Mouse (Mus musculus) adrenal gland, postnatal 36 days (tissue): Measurements from ENCODE around the gene Zfp3. TPM values are rescaled to one million over a fixed set of nuclear protein-coding genes. Genes with fewer than 3 reads are reported as not detected.

Source experiments
- DNase-seq, 2 experiments: peaks; one replicate each; pipeline ENCODE4 v3.0.0; 2021; ENCODE audit warnings: mixed read lengths in 1 of 2
- long read RNA-seq, 2 experiments: library from polyadenylated mRNA; stranded (forward); transcript quantifications; one replicate each; pipeline ENCODE4 v2.0.0; 2021; ENCODE audit warnings: borderline sequencing depth in 2 of 2
- total RNA-seq, 2 experiments: library from RNA; stranded (reverse); gene quantifications; 2 replicates each; pipeline ENCODE4 v1.2.3; 2021

Zfp3 gene
- 1 to 10 TPM; 8.4 to 9.4 TPM for total RNA-seq
- long read RNA-seq, experiment 1, transcript Zfp3-201 (2 exons, 2,061 nt): major isoform, 9 of 9 reads
- long read RNA-seq, experiment 1, partial matches to known transcripts: 0 of 9 reads
- long read RNA-seq, experiment 1, other reads (novel, unspliced or antisense): 0 of 9 reads
- long read RNA-seq, experiment 2, transcript Zfp3-201 (2 exons, 2,061 nt): major isoform, 5 of 6 reads
- long read RNA-seq, experiment 2, partial matches to known transcripts: 0 of 6 reads
- long read RNA-seq, experiment 2, other reads (novel, unspliced or antisense): 1 of 6 reads

DNA sequence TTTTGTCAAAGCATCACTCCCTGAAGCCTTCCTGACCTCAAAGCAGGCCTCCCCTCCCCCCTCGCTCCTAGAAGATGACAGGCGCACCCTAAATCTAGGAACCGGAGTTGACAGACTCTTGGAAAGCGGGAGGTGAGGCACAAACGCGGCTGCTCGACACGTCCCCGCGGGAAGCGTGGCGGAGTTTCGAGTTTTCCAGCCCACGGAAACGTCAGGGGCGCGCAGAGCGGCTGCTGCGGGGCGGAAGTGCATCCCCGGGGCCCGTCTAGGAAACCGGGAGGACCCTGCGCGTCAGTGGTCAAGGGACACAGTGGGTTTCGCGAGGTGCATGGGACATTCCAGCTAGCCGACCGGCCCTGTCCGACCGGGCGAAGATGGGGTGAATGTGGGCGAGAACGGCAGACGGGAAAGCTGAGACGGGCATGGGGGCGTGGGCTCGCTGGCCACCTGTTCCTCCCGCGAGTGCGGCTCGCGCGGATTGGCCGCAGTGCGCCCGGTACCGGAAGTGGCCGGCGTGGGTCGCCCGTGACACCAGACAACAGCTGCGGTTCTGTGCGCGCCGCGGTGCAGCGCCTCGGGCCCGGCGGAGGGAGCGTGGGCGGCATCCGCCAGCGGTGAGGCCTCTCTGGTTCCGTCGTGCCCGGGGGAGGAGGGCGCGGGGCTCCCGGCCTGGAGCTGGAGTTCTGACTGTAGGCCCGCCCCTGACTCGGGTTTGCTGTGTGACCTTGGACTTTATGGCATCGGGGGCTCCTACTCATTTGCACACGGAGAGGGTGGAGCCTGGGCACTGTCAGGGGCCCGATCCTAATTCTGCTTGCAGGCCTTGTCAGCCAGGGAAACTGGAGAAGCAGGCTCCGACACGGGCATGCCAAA is at the start of gene Zfp3:
Gene Zfp3 (plus strand): TSS at position 274 of the 873 bp plus-strand sequence.
- DNase-seq: peak; percentile 88 to 91

DNA sequence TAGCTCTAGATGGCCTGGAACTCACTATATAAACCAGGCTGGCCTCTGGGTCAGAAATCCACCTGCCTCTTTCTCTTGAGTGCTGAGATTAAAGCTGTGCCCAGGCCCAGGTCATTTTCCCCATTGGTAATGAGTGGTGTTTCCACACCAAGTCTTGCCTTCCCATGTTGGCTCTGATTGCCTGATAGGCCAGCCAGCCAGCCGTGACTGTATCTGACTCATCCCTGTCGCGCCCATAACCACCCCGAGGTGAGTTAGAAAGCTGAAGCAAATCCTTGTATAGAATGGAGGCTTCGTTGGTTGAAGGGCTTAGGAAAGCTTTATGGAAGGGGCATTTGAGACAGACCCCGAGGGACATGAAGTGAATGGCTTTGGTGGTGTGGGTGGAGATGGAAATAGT is 48.2 kb upstream of the Zfp3 start:
- DNase-seq: peak; percentile 57 to 75

DNA sequence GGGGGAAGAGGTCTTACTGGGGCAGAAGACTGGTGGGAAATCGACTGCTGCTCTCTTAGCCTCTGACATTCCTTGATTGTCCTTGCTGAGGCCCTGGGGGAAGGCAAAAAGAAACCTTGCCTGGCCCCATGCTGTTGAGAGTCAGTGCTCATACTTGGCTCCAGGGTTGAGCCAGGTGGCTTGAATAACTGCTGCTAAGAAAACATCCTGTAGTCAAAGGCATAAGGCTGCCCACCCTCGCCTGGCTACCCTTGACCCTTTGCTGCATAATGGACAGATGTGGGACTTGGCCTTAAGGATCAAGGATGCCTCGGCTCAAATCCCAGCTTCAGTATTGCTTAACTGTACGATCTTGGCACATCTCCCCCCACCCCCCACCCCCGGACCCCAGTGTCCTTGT is 45.5 kb upstream of the Zfp3 start:
- peak; percentile 56 to 63 for DNase-seq

DNA sequence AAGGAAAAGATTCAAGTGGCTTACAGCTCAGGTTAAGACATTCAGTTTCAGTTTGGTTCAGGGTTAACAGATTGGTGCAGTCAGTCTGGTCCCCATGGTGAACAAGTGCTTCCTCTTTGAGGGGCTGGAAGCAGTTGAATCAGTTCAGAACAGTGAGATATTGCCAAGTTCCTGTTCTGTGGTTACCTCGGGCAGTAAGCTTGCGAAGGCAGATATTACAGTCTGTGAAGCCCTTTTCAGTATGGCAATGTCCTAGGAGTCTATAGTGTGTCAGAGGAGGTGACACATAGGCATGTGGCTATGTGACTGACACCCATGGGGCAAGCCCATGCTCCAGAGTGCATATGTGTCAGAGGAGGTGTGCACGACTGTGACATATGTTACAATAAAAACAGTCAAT is 43.4 kb upstream of the Zfp3 start:
- DNase-seq: no peak

DNA sequence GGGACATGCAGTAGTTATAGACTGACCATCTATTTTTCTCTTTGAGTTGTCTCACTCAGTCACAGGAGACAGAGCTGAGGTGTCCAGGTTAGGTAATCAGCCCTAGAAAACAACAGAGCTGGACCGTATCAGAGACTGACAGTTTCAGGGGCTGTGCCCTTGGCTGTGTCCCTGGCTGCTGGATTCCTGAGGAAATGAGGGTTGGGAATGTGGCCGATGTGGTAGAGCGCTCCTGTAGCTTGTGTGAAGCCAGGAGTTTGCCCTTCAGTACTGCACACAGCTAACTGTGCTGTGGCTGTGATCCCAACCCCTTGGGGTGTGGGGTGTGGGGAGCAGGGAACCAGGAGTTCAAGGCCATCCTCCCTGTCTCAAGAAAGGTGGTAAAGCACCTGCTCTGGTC is 42.9 kb upstream of the Zfp3 start:
- peak; percentile 63 to 68 for DNase-seq

DNA sequence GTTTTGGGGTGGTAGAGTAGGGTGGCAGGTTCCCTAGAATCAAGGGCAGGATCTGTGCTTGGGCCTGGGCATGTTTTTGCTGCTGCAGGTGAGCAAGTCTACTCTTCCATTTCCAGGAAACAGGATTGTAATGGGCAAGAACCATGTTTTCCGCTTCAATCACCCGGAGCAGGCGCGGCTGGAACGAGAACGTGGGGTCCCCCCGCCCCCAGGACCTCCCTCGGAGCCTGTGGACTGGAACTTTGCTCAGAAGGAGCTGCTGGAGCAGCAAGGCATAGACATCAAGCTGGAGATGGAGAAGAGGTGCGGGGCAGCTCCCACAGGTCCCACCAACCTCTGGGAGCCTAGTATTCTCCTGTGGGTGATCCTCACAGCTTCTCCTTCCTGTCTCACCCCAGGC is 39.3 kb upstream of the Zfp3 start:
- no peak for DNase-seq

DNA sequence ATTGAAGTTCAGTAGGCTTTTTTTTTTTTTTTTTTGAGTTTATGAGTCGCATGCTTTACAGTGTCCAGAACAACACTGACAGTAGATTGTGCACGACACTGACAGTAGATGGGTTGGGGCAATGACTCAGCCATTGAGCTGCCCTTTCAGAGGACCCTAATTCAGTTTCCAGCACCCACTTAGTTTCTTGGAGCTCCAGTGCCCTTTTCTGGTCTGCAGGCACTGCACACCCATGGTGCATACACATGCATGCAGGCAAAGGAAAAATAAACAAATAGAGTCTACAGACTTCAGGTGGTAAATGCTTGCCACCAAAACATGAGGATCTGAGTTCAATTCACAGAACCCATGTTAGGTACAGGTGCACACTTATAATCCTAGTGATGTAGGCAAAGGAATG is 37.4 kb upstream of the Zfp3 start:
- DNase-seq: no peak

DNA sequence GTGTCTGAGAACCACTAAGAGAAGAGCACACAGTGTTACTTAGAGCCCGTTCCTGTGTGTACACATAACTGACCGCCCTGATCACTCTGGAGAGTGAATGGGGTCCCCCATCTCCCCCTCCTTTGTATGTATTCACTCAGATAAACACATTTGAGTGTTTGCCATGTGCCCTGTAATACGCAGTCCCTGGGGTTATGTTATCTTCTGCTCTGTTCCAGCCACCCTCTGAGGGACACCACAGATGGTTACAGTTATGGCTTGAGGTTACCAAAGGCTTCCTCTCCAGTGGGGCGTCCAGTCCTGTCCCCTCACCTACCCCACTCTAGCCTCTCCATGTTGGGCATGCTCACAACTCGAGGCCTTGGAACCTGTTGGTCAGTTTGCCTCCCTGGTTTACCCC is 36.6 kb upstream of the Zfp3 start:
- no peak for DNase-seq

DNA sequence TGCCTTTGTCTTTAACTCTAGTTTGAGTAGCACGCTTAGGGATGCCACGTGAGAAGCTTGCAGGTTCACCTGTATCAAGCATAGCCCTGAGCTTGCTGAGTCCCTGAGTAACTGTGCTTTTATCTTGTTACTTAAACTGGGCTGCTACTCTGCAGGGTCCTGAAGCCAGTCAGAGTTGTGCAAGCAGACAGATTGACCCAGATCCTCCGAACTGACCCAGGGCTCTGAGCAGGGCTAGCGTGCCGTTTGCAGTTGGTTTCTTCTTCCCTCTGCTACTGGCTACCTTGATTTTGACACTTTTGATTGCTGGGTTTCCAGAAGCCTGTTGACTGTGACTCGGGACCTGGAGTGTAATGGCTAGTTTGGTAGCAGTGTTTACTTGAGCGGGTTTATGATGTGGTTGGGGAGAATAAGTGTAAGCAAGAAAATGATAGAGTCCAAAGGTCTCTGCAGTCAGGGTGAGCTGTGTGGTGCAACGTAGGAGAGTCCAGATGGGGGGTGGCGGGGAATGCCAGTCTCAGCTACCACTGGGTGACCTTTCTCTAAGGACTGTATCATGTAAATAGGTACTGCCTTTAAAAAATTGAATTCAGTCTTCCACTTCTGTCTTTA is 33.5 kb upstream of the Zfp3 start:
- peak; percentile 34 to 36 for DNase-seq

DNA sequence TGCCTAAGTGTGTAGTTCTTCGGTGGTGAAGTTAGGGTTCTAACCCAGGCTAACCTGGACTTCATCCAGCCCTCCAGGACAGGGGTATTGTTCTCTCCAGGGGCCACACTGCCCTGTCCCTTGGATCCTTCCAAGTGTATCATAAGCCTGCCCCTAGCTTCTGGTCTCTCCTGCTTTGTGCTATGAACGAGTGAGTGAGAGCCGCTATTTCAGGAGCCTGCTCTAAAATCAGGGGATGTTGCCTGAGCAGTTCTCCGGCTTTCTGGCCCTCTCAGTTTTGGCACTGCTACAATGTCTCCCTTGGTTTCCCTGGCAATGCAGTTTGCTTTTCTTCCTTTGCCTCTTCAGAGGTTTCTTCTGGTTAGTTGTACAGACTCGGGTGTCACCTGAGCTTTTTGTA is 32.8 kb upstream of the Zfp3 start:
- DNase-seq: no peak

DNA sequence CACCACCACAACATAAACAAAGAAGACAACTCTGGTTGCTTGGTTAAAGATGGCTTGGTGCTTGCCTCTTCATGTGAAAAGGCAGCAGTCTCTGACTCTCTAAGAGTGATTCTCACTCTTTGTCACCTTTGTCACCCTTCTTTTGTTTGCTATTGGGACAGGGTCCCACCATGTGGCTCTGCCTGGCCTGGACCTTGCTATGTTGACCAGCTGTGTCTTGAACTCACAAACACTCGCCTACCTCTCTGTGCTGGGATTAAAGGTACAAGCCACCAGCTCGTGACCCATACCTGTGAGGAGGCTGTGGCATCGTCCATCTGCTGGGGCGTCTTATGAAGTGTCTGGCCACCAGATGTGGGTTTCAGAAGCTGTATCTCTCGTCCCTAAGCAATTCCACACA is 30.8 kb upstream of the Zfp3 start:
- no peak for DNase-seq

DNA sequence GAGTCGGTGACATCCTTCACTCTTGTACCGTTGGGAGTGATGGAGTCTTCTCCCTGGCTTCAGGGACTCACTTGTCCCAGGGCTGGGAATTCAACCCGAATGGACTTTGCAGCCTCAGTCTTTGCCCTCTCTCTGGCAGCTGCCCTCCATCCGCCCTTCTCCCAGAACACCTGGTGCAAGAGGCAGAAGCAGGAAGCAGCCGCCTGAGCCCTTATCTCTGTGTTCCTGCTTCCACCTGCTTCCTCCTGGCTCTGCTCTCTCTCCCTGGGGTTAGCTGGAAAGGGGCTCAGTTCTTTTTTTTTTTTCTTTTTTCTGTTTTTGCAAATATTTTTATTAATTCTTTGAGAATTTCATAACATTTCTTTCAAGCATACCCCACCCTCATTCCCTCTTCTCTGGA is 26.3 kb upstream of the Zfp3 start:
- DNase-seq: no peak

DNA sequence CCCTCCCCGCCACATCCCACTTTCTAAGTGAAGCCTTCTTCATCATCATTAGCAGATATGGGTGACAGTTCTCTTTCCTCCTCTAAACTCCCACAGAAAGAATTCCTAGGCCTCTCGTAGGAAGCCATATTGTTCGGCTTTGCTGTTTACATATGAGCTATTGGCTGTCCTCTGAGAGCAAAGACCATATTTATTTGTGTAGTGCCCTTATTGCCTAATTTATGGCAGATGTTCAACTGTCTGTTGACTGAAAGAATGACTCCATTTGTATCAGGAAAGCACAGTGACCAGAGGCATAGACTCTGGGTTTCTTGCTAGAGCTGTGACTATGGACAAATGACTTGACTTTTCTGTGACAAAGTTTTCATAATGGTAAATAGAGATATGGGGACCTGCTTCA is 22.4 kb upstream of the Zfp3 start:
- DNase-seq: no peak

DNA sequence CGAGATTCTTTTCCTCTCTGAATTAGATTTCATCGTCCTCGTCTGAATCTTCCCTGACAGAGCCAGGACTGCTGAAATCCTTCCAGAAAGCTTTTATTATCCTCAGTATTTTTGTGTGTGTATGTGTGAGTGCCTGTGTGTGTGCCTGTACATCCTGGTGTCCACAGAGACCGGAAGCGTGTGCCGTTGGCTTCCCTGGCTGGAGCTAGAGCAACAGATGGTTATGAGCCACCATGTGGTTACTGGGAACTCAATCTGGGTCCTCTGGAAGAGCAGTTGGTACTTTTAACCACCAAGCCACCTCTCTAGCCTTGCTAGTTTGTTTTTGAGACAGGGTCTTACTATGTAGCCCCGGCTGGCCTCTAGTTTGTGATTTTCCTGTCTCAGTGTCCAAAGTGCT is 21.9 kb upstream of the Zfp3 start:
- no peak for DNase-seq

DNA sequence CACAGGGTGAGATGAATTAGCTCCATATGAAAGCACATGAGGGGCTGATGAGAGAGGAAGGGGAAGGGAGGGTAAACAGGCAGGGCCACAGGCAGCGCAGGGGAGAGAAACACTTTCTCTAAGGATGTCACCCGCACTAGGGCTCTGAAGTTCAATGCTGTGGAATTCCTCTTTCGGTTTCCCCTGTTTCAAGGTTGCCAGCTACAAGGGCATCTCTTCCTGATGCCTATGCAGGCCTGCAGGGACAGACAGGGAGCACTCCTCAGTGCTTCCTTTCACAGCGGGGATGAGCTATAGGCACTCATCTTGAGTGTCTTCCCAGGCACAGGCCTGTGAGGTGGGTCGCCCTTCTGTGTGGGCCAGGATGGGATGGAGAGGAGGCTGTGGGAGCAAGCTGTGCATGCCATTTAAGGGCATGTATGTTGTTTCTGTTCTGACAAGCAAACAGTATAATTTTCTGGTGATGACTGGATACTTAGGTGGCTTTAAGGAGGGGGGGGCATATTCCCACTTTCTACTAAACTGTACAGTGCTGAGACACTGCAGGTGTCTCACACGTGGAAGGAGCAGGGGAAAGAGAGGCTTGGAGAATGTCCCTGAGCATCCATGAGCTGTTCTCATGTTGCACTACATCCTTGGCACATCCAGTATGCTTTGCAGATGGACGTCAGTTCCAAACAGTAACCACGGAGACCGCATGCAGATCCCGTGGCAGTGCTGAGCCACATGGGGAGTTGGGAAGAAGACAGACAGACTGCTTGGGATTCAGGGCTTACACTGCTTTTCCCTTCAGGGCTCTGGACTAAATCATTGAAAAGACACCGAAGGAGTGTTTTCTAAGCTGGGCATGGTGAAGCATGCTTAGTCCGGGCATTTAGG is 21.2 kb upstream of the Zfp3 start:
- peak in 1 of 2 experiments; percentile 38 for DNase-seq

DNA sequence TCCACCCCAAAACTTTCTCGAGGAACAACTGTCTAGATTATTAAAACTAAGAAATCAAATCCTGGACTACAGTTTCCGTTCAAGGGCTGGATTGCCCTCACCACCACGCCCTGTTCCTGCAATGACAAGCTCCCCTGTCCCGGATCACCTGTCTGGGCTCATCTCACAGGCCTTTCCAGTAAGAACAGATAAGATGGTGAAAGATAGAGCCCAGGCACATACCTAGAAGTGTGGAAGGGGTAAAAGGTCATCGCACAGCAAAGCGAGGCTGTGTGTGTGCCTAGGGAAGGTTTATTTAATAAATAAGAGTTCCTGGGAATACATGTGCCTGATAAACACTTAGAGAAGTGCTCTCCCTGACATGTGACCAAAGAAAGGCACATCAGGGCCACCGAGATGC is 18.4 kb upstream of the Zfp3 start:
- no peak for DNase-seq

DNA sequence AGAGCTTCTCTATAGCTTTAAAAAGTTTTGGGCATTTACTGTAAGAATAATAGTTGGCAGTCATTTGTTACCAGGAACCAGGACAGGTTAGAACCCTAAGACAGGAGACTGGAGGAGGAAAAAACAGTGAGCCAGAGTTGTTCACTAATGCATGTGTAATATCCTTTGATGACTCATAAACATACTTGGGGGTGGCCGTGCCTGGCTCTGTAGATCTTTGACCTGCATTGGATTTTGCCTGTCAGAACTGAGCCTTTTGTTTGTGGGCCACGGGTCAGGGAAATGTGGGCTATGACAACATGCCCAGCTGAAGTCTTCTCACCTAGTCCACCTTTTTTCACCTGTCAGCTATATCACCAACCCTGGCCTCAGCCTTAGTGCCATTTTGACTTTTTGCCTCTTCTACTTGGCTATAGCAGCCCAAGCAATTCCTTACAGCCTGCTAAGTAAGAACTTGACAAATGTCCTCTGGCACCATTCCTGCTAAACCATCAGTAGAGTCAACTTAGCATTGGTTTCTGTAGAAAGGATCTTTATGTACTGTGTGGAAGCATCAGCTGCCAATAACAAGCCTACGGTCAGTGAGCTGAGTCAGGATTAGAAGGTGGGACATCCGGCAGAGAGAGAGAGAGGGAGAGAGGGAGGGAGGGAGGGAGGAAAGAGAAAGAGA is 16.0 kb upstream of the Zfp3 start:
- DNase-seq: no peak

DNA sequence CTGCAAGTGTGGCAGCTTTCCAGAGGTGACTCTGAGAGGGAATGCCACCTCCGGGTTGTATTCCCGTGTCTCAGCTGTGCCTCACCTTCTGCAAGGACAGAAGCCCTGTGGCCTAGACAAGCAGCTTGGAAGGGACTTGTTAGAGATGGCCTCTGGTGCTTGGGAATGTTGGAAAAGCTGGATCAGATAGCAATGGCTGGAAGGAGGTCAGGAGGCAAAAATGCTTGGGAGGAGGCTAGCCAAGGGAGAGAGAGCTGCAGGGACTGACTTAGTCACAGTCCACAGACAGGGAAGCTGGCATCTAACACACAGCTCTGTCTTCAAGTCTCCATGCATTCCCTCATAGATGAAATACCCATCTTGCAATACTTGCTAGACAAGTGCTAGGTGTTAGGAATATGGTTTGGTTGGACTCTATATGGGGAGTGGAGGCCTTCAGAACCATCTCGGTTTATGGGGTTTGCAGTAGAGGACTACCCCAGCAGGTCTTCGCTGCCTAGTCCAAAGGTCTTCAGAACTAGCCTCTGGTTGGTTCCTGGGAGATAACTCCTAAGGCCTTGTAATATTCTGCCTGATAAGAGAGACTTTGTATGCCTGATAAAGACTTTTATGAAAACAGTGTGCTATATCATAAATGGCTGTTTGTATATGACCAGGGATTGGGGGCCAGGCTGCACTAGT is 11.5 kb upstream of the Zfp3 start:
- DNase-seq: no peak

DNA sequence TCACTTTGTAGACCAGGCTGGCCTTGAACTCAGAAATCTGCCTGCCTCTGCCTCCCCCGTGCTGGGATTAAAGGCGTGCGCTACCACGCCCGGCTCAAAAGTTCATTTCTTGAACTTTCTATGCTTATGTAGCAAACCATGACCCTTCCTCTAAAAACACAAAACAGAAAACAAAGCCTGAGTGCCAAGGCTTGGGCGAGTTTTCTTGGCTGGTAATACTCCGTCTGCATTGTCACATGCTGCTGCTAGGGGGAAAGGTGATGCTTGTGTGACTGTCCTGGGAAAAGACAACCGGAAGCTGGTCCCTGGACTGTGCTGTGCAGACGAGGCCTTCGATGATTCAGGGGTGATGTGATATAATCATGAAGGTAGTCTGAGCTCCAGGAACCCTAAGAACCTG is 10.9 kb upstream of the Zfp3 start:
- DNase-seq: no peak

DNA sequence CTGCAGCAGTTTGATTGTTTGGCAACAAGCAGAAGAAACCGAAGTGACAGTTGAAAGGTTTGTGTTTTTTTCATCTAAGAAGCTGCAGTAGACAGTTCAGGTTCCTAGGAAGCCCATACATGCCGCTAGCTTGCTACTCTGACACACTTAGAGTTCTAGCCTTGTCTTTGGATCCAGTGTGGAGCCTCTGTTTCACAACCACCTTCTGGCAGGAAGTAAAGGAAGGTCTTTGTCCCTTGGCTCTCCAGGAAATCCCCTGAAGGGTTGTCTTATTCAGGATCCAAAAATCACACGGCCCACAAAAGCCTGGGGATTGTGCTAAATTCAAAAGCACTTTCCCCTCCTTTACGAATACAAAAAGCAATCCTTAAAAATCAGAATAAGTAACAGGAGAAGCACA is 9.5 kb upstream of the Zfp3 start:
- DNase-seq: no peak

DNA sequence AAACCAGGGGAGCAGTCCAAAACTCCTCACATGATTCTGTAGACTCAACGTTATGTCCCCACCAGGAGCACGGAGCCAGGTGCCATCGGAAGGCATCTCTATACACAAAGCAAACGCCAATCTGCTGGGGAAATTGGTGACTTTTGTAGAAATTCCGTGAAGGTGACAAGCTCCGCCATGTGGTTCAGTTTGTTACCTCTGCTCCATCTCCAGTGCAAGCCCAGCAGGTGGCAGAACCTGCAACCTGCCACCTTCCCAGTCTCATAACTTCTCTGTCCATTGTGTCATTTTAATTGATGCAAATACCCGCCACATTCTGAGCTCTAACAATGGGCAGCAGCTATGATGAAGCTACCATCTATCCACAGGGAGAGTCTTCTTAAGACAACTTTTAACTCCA is 9.1 kb upstream of the Zfp3 start:
- no peak for DNase-seq
